Mouse (Mus musculus): ENCODE measurements around the gene Rapgef3.
A peak's percentile ranks its signal among the peaks of the same experiment; 100 is the strongest.

GRCm38 (mm10) chr15:97796674-97797310 lies 29.0 kb upstream of the Rapgef3 start:
- TF ChIP-seq POLR2AphosphoS5 (IDR thresholded peaks at IDR 0.05; ENCODE audit: borderline replicate concordance, low read depth, low read length) = 0 out of 2 replicates have a peak, but pooled peaks have one; percentile 13
- TF ChIP-seq BHLHE40 (IDR thresholded peaks at IDR 0.05; ENCODE audit: borderline replicate concordance, low read depth, low read length) = no peak
- 0 out of 4 replicates have a peak, but pooled peaks of 1 of the 2 experiments have one; percentile 16 for TF ChIP-seq POLR2A (IDR thresholded peaks at IDR 0.05; ENCODE audit: control insufficient read depth in 1 of 2, insufficient read depth in 1 of 2, low read depth in 1 of 2, low read length in 2 of 2, poor library complexity in 1 of 2)
- no peak for TF ChIP-seq MEF2A (IDR thresholded peaks at IDR 0.05; ENCODE audit: extremely low read depth, insufficient replicate concordance, low read depth, low read length, poor library complexity, severe bottlenecking)

All from MEL (cell line).